Mouse (Mus musculus) naive thymus-derived CD4-positive, alpha-beta T cell, adult 5 months (primary cell): ENCODE data around the gene Zscan10. TPM values are rescaled to one million over a fixed set of nuclear protein-coding genes. Genes with fewer than 3 reads are reported as not detected.

Source experiments
- polyA plus RNA-seq: library from polyadenylated mRNA; unstranded; fragments of 100-300 nt; shearing (Covaris generic); gene quantifications from one replicate; pipeline ENCODE4 v1.2.1, GENCODE M21; 2017

The Zscan10 gene
- polyA plus RNA-seq: 19.6 TPM

GRCm38 (mm10) chr17:23600641-23601622 lies at the start of gene Zscan10:
Gene Zscan10, plus strand, starts transcription at chr17:23600856.

GRCm38 (mm10) chr17:23563595-23564367 lies 36.9 kb upstream of the Zscan10 start, which contains the start of gene Zfp213:
Gene Zfp213, minus strand, starts transcription at chr17:23564238.

DNA sequence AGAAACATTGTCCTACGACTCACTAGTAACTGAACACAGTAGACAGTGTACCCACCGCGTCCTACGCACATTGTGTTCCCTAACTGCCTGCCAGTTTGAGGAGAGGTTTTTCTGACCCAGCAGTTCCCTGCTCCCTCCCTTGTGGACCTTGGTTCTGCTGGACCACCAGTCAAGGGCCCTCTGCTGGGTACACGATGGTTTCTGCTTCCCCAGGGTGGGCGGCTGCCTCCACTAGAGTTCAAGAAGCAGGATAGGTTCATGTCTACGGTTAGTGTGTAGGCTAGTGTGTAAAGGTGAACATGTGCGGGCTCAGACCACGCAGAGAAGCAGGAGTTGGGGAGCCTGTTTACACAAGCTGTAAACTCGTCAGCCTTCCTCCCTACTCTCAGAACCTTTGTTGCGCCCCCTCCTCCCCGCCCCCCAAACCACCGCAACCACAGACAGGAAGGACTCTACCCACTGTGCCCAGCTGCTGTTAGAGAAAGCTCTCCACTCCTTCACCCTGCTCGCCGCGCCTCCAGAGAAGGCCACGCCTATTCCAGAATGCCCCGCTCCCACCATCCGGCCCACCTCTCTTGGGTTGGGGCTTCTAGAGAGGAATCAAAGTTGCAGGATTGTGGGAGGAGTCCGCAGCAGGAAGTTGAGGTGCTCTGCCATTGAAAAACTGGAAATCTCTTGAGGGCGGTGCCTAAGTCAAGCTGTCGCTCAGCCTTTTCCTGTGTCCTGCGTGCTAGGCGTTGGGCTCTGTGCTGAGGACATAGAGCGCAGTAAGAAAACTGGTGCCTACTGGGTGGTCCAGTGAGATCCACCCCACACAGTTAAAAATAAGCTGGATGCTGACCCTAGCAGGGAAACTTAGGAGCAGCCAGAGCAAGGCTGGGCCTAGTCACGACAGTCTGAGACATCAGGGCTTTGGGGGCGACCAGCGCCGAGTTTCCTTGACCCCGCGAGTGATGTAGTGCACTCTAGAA lies 1.8 kb upstream of the Zscan10 start, which contains the start of gene Zfp13:
Gene Zfp13 (minus strand): TSS at position 906 of the 971 bp plus-strand sequence.

DNA sequence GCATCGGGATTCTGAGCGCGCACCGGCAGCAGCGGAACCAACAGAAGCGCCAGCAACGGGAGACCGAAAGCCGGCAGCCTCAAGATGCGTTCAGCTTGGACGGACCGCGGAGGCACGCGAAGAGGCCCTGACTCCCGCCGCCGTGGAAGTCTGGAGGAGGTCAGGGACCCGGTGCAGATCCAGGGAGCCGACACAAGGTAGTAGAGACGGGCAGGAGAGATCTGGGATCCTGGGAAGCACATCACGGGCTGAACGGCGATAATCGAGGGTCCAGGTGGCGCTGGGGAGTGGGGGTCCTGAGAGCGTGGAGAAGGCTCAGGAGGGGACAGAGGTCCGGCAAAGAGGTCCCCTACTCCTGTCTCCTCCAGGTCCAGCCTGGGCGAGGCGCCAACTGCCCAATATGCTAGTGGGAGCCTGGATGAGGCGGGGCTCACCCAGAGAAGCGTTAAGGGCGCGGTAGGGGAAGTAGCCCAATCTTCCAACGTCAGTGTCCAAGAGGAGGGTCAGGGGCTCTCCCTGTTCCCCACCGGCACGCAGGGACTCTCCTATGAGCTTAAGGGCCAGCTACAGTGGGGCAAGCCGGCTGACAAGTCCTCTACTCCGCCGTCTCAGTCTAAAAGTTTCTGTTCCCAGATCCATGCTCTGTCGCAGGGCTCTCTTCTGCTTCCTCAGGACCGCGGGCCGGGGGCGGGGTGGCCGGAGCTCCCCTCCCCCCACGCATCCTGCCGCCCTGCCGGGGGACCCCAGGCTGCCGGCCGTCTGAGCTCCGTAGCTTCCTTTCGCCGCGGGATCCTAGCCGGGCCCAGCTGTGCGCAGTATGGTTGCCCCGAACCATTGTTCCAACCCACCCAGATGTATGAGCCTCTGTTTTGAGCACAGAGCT lies 44.2 kb downstream of the Zscan10 start, which contains the start of gene Mmp25:
Gene Mmp25 (minus strand): TSS at position 665 of the 883 bp plus-strand sequence.

DNA sequence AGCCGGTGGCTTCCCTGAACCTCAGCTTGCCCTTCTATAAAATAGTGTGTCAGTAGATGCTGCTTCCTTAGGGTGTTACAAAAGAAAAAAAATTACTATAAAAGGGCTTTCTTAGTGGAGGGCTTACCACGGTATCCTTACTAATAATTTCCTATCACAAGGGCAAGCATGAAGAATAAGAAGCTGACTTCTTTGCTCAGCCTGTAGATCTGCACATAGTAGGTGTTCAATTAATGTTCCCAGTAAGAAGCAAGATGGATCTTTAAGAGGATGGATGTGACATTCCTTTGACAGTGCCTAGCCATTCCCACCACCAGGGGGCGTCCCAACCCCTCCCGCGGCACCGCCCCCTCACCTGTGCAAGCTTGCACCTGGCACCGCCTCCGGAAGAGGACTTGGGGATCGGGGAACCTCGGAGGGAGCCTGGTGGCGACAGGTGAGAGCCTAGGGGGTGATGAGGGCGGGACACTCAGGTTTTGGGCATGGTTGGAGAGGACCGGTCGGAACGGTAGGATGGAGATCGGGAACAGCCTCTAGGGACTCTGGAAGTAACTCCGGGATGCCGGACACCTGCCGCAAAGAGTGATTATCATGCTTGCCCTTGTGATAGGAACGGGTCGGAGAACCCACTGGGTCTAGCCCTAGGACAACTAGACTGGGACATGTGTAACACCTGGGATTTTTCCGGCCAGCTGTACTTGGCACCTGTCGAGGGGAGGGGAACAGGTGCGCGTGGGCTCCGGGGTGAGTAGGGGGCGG lies 59.6 kb downstream of the Zscan10 start, which contains the start of gene Bicdl2:
Gene Bicdl2 (plus strand): TSS at position 390 of the 759 bp plus-strand sequence.

Other genes starting within 250 kb of the Zscan10 start
- gene Vmn2r116, start 216.3 kb upstream of the Zscan10 start, polyA plus RNA-seq: not detected
- not detected for gene Vmn2r117, start 121.2 kb upstream of the Zscan10 start, polyA plus RNA-seq
- 8.3 TPM for gene Zfp213, start 36.6 kb upstream of the Zscan10 start, polyA plus RNA-seq
- not detected for gene Zfp13, start 1.4 kb upstream of the Zscan10 start, polyA plus RNA-seq
- not detected for gene Mmp25, start 44.4 kb downstream of the Zscan10 start, polyA plus RNA-seq
- not detected for gene Bicdl2, start 59.6 kb downstream of the Zscan10 start, polyA plus RNA-seq
- 46.7 TPM for gene Hcfc1r1, start 72.7 kb downstream of the Zscan10 start, polyA plus RNA-seq
- 35.4 TPM for gene Thoc6, start 73.0 kb downstream of the Zscan10 start, polyA plus RNA-seq
- gene Tnfrsf12a, start 76.6 kb downstream of the Zscan10 start, polyA plus RNA-seq: 38.8 TPM
- not detected for gene Cldn6, start 78.4 kb downstream of the Zscan10 start, polyA plus RNA-seq
- gene Cldn9, start 83.2 kb downstream of the Zscan10 start, polyA plus RNA-seq: not detected
- gene 1520401A03Rik, start 121.9 kb downstream of the Zscan10 start, polyA plus RNA-seq: 0.27 TPM
- gene Pkmyt1, start 125.5 kb downstream of the Zscan10 start, polyA plus RNA-seq: 57.3 TPM
- gene Paqr4, start 140.0 kb downstream of the Zscan10 start, polyA plus RNA-seq: 1.00 TPM
- 0.81 TPM for gene Kremen2, start 145.0 kb downstream of the Zscan10 start, polyA plus RNA-seq
- gene Flywch1, start 170.7 kb downstream of the Zscan10 start, polyA plus RNA-seq: 23.4 TPM
- not detected for gene Flywch2, start 185.2 kb downstream of the Zscan10 start, polyA plus RNA-seq
- 1,111 TPM for gene Srrm2, start 189.7 kb downstream of the Zscan10 start, polyA plus RNA-seq
- 324 TPM for gene Elob, start 228.3 kb downstream of the Zscan10 start, polyA plus RNA-seq
- gene Prss33, start 235.2 kb downstream of the Zscan10 start, polyA plus RNA-seq: not detected
- not detected for gene Prss32, start 243.0 kb downstream of the Zscan10 start, polyA plus RNA-seq
- not detected for gene Prss41, start 243.3 kb downstream of the Zscan10 start, polyA plus RNA-seq